Mouse (Mus musculus) adrenal gland, adult (tissue): Measurements from ENCODE around the gene Dmd.
"Not testable (repeated sequence)": the region's sequence is repeated elsewhere in the genome, so short reads cannot be mapped to it uniquely, and the experiment has no call there.

Source experiments
- DNase-seq, 2 experiments: peaks; one replicate each; pipeline ENCODE4 v3.0.0; 2022 to 2023; ENCODE audit warnings: low spot score in 1 of 2; ENCODE audit not compliant: inconsistent age in 2 of 2

Dmd gene

GRCm38 (mm10) chrX:82948630-82949029 is at the start of gene Dmd:
Dmd (plus strand) TSS chrX:82948870.
- no peak for DNase-seq

- no peak for DNase-seq
Measured at GRCm38 (mm10) chrX:82901515-82901914, 47.2 kb upstream of the Dmd start.

GRCm38 (mm10) chrX:82987683-82988082 is 39.0 kb downstream of the Dmd start:
- DNase-seq = no peak

- DNase-seq = no peak
Measured at GRCm38 (mm10) chrX:83050190-83050589, 101.5 kb downstream of the Dmd start.

- DNase-seq = no peak
Measured at GRCm38 (mm10) chrX:83116171-83116876, 167.7 kb downstream of the Dmd start.

GRCm38 (mm10) chrX:83117198-83117597 is 168.5 kb downstream of the Dmd start:
- no peak for DNase-seq

DNA sequence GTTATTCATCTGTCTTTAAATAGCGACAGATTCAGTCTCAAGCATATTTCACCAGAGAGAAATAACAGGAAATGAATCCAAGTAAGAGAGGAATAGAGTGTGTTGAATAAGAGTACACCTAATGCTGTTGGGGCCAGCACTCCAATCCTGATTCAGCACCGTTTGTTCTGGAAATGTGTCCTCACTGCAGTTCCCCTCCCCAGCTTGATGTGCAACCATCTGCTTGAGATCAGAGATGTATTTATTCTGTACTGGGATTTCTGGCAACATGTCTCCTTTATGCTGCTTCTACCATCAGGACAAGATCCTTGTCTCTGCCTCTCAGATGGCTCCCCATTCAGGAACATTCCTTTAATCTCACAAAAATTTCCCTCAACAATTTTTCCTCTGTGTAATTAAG is 271.9 kb downstream of the Dmd start:
- no peak for DNase-seq

DNA sequence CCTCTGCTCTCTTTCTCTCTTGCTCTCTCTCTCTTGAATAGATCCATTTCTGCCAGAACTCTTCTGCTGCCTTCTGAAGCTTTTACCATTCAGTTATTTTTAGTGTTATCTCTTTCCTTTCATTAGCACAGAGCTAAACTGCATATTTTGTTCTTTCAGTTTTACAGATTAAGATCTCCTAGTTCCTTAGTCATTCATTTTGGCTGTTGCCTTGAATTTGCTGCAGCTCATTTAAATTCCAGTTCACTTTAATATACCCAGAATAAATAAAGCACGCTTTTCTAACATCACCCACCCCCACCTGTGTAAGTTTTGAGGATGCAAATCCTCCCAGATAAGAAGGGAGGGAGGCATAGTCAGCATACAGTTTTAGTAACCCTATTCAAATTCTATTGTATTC is 272.4 kb downstream of the Dmd start:
- DNase-seq = no peak

GRCm38 (mm10) chrX:83487598-83487997 is 538.9 kb downstream of the Dmd start, which contains the start of gene Tsga8:
Tsga8 (minus strand) TSS chrX:83487924.
- DNase-seq = no peak

- DNase-seq = no peak
Measured at GRCm38 (mm10) chrX:83674998-83675397, 726.3 kb downstream of the Dmd start.

DNA sequence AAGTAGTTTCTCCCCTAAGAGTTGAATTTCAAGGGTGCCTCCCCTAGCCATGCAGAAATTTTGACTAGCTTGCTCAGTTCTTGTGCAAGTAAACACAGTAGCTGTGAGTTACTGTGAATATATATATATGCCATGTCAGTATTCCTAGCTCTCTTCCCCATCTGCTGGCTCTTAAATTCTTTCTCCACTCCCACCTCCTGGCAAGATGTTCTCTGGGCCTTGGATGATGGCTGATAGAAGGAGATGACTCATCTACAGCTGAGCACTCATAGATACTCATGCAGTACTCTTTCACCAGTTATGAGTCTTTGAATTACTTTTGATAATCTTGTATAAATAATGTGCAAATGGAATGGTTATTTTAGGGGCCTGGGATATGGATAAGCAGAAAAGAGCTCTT is 737.9 kb downstream of the Dmd start:
- no peak for DNase-seq

- DNase-seq = peak in 1 of 2 experiments; percentile 30
Measured at GRCm38 (mm10) chrX:83740533-83740932, 791.9 kb downstream of the Dmd start.

DNA sequence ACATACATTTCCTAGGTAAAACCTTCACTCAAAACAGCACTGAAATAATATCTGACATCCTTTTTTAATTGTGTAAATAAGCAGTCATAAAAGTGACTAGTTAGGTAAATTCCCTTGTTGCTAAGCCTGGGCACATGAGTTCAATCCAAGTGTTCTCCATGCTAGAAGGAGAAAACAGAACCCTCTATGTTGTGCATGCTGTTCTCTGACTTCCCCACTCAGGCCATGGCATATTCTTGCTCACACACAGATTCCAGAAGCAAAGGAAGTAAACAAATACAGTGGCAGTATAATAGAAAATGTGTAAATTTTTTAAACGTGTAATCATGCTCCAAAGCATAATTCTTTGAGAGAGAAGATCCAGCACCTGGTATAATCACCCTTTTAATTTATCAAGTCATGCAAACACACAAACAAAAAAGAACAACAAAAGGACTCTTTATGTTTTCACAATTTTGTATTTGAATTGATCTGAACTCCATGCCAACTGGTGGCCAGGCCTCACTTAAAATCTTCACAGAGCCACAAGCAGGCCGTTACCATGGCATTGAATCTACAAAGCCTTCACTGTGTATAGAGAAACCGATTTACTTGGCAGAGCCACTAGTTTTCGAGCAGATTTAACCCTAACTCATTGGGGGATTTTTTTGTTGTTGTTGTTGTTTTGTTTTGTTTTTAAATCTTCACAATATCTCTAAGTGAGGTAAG is 797.8 kb downstream of the Dmd start:
- no peak for DNase-seq

GRCm38 (mm10) chrX:83787406-83787805 is 838.7 kb downstream of the Dmd start:
- DNase-seq = no peak

DNA sequence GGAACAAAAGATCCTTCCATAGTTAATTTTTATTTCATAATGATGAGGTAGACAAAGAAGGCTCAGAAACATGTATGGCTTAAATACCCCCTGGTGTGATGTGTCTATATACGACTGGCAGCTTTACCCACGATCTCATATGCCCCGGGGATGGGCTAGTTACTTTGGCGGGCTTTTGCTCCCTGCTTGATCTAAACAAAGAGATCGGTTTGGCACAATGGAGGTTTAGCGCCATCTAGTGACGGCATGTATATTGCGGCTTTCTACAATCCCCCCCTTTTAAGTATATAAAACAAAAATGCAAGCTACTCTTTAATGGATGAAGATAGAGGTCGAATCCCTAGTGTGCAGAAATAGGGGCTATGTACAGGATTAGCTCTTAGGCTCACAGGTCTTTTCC is 918.8 kb downstream of the Dmd start:
- peak in 1 of 2 experiments; percentile 49 for DNase-seq

DNA sequence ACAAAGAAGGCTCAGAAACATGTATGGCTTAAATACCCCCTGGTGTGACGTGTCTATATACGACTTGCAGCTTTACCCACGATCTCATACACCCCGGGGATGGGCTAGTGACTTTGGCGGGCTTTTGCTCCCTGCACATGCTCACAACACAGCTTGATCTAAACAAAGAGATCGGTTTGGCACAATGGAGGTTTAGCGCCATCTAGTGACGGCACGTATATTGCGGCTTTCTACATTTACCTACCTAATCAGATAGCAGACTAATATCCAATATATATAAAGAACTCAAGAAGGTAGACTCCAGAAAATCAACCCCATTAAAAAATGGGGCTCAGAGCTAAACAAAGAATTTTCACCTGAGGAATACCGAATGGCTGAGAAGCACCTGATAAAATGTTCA is 926.7 kb downstream of the Dmd start:
- peak; percentile 4 to 26 for DNase-seq

- DNase-seq = no peak
Measured at GRCm38 (mm10) chrX:83975895-83976294, 1027.2 kb downstream of the Dmd start.

- DNase-seq = peak; percentile 7 to 57
Measured at GRCm38 (mm10) chrX:84001294-84001693, 1052.6 kb downstream of the Dmd start.

GRCm38 (mm10) chrX:84062431-84062830 is 1113.8 kb downstream of the Dmd start:
- DNase-seq = not testable (repeated sequence)

DNA sequence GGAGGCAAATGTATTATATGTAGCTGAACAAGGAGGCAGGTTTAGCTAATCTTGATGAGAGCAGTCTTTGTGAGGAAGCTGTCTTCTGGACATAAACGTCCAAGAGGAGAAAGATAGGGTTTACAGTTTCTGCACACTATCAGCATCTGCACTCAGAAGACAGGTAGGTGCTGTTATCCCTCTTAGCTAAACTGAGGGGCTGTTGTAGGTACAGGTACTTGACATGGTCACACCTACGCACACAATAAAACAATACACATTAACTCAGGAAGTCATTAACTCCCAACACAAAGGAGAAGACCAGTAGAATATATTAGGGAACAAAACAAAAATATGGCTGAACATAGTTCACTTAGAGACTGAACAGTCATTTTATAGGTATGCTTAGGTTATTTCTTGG is 1217.2 kb downstream of the Dmd start:
- DNase-seq = no peak

- DNase-seq = no peak
Measured at GRCm38 (mm10) chrX:84241297-84241859, 1292.7 kb downstream of the Dmd start.

- DNase-seq = no peak
Measured at GRCm38 (mm10) chrX:84330593-84330992, 1381.9 kb downstream of the Dmd start.
